Mouse (Mus musculus) MEL (cell line): Measurements from ENCODE around the gene Aff1. TPM values are rescaled to one million over a fixed set of nuclear protein-coding genes. Genes with fewer than 3 reads are reported as not detected.
A peak's percentile ranks its signal among the peaks of the same experiment; 100 is the strongest.

Experiments used
- DNase-seq: peaks from one replicate; pipeline ENCODE4 v3.0.0; 2011; ENCODE audit warnings: low read depth, low spot score
- H3K27ac ChIP-seq: 2 replicates; pipeline ENCODE4 v1.5.1; 2012; ENCODE audit warnings: low read depth, mild to moderate bottlenecking, control low read depth, low read length, moderate library complexity; ENCODE audit not compliant: control insufficient read depth
- H3K27me3 ChIP-seq, 2 experiments: fragments of 150-350 bp in 1 of 2; sonication (generic) in 1 of 2; 2 replicates each; pipeline ENCODE4 v1.6.1; 2012; ENCODE audit warnings: low read length in 2 of 2, mild to moderate bottlenecking in 2 of 2, improper control_type of control experiment in 1 of 2, moderate library complexity in 1 of 2; ENCODE audit not compliant: insufficient read depth in 2 of 2, control insufficient read depth in 1 of 2
- H3K36me3 ChIP-seq, 2 experiments: 2 replicates each; pipeline ENCODE4 v1.6.1; 2012 to 2014; ENCODE audit warnings: low read length in 2 of 2, improper control_type of control experiment in 1 of 2, inconsistent platforms in 1 of 2, mild to moderate bottlenecking in 1 of 2; ENCODE audit not compliant: insufficient read depth in 2 of 2, control insufficient read depth in 1 of 2
- H3K4me1 ChIP-seq, 2 experiments: fragments of 150-350 bp in 1 of 2; sonication (generic) in 1 of 2; 2 replicates each; pipeline ENCODE4 v1.6.1; 2012; ENCODE audit warnings: low read length in 2 of 2, improper control_type of control experiment in 1 of 2, mild to moderate bottlenecking in 1 of 2; ENCODE audit not compliant: insufficient read depth in 2 of 2, control insufficient read depth in 1 of 2
- H3K4me3 ChIP-seq, 2 experiments: fragments of 150-350 bp in 1 of 2; sonication (generic) in 1 of 2; 2 replicates each; pipeline ENCODE4 v1.5.1; 2012; ENCODE audit warnings: low read depth in 2 of 2, low read length in 2 of 2, mild to moderate bottlenecking in 2 of 2, moderate library complexity in 2 of 2, control low read depth in 1 of 2, improper control_type of control experiment in 1 of 2; ENCODE audit not compliant: control insufficient read depth in 1 of 2, insufficient read depth in 1 of 2
- H3K79me2 ChIP-seq: 2 replicates; pipeline ENCODE4 v1.6.1; 2012; ENCODE audit warnings: mild to moderate bottlenecking, low read length, moderate library complexity; ENCODE audit not compliant: control insufficient read depth, poor library complexity, insufficient read depth
- H3K9ac ChIP-seq: 2 replicates; pipeline ENCODE4 v1.6.1; 2012; ENCODE audit warnings: low read depth, mild to moderate bottlenecking, control low read depth, low read length, moderate library complexity; ENCODE audit not compliant: control insufficient read depth, poor library complexity, severe bottlenecking
- H3K9me3 ChIP-seq: fragments of 150-350 bp; sonication (generic); replicated peaks from 2 replicates; pipeline ENCODE4 v1.6.1; 2012; ENCODE audit warnings: mild to moderate bottlenecking, low read length, improper control_type of control experiment, moderate library complexity; ENCODE audit not compliant: insufficient read depth
- BHLHE40 ChIP-seq: IDR thresholded peaks from 2 replicates; pipeline ENCODE4 v1.6.1; 2012; ENCODE audit warnings: low read depth, mild to moderate bottlenecking, inconsistent platforms, low read length, improper control_type of control experiment, borderline replicate concordance
- CHD1 ChIP-seq: IDR thresholded peaks from 2 replicates; pipeline ENCODE4 v1.6.1; 2012; ENCODE audit warnings: low read depth, mild to moderate bottlenecking, inconsistent platforms, low read length, improper control_type of control experiment
- CHD2 ChIP-seq: IDR thresholded peaks from 2 replicates; pipeline ENCODE4 v1.6.1; 2011; ENCODE audit warnings: low read length, improper control_type of control experiment
- CTCF ChIP-seq, 3 experiments: IDR thresholded peaks in 2 of 3; conservative IDR thresholded peaks in 1 of 3; 2 replicates each; pipeline ENCODE4 v1.5.1; 2011 to 2012; ENCODE audit warnings: low read length in 3 of 3, low read depth in 2 of 3, mild to moderate bottlenecking in 2 of 3, improper control_type of control experiment in 1 of 3, inconsistent platforms in 1 of 3, mixed read lengths in 1 of 3, moderate library complexity in 1 of 3; ENCODE audit not compliant: control insufficient read depth in 1 of 3, insufficient read depth in 1 of 3, poor library complexity in 1 of 3, severe bottlenecking in 1 of 3
- E2F4 ChIP-seq: IDR thresholded peaks from 2 replicates; pipeline ENCODE4 v1.6.1; 2011; ENCODE audit warnings: low read depth, low read length, improper control_type of control experiment, borderline replicate concordance
- ELF1 ChIP-seq: IDR thresholded peaks from 2 replicates; pipeline ENCODE4 v1.6.1; 2014; ENCODE audit warnings: low read depth, mild to moderate bottlenecking, inconsistent platforms, low read length, improper control_type of control experiment, moderate library complexity
- EP300 ChIP-seq, 2 experiments: IDR thresholded peaks; 2 replicates each; pipeline ENCODE4 v1.6.1; 2011; ENCODE audit warnings: improper control_type of control experiment in 2 of 2, low read length in 2 of 2, low read depth in 1 of 2, mild to moderate bottlenecking in 1 of 2
- ETS1 ChIP-seq: IDR thresholded peaks from 2 replicates; pipeline ENCODE4 v1.6.1; 2012; ENCODE audit warnings: low read depth, mild to moderate bottlenecking, inconsistent platforms, low read length, improper control_type of control experiment, moderate library complexity
- GABPA ChIP-seq: IDR thresholded peaks from 2 replicates; pipeline ENCODE4 v1.6.1; 2012; ENCODE audit warnings: low read depth, mild to moderate bottlenecking, inconsistent platforms, low read length, improper control_type of control experiment, moderate library complexity
- GATA1 ChIP-seq: IDR thresholded peaks from 2 replicates; pipeline ENCODE4 v1.6.1; 2011; ENCODE audit warnings: low read depth, low read length, improper control_type of control experiment
- HCFC1 ChIP-seq: IDR thresholded peaks from 2 replicates; pipeline ENCODE4 v1.6.1; 2012; ENCODE audit warnings: low read depth, mild to moderate bottlenecking, inconsistent platforms, low read length, improper control_type of control experiment, moderate library complexity
- JUND ChIP-seq: IDR thresholded peaks from 2 replicates; pipeline ENCODE4 v1.6.1; 2011; ENCODE audit warnings: low read depth, mild to moderate bottlenecking, improper control_type of control experiment, low read length
- KAT2A ChIP-seq: conservative IDR thresholded peaks from 2 replicates; pipeline ENCODE4 v1.6.1; 2012; ENCODE audit warnings: low read depth, low read length, improper control_type of control experiment, inconsistent platforms
- MAFK ChIP-seq: IDR thresholded peaks from 2 replicates; pipeline ENCODE4 v1.6.1; 2011; ENCODE audit warnings: low read depth, mild to moderate bottlenecking, low read length, improper control_type of control experiment, borderline replicate concordance
- MAX ChIP-seq: IDR thresholded peaks from 2 replicates; pipeline ENCODE4 v1.6.1; 2011; ENCODE audit warnings: low read length, improper control_type of control experiment
- MAZ ChIP-seq: IDR thresholded peaks from 2 replicates; pipeline ENCODE4 v1.6.1; 2012; ENCODE audit warnings: low read depth, mild to moderate bottlenecking, inconsistent platforms, low read length, improper control_type of control experiment
- MEF2A ChIP-seq: IDR thresholded peaks from 2 replicates; pipeline ENCODE4 v1.6.1; 2014; ENCODE audit warnings: low read depth, mild to moderate bottlenecking, inconsistent platforms, low read length, improper control_type of control experiment; ENCODE audit not compliant: poor library complexity, insufficient replicate concordance, severe bottlenecking; ENCODE audit errors: extremely low read depth
- MXI1 ChIP-seq: IDR thresholded peaks from 2 replicates; pipeline ENCODE4 v1.6.1; 2011; ENCODE audit warnings: mild to moderate bottlenecking, low read depth, low read length, improper control_type of control experiment
- MYC ChIP-seq: IDR thresholded peaks from 2 replicates; pipeline ENCODE4 v1.6.1; 2011; ENCODE audit warnings: low read depth, mild to moderate bottlenecking, low read length, improper control_type of control experiment, moderate library complexity
- NELFE ChIP-seq: IDR thresholded peaks from 2 replicates; pipeline ENCODE4 v1.6.1; 2011; ENCODE audit warnings: low read depth, low read length, improper control_type of control experiment
- NRF1 ChIP-seq: IDR thresholded peaks from 2 replicates; pipeline ENCODE4 v1.6.1; 2014; ENCODE audit warnings: low read depth, mild to moderate bottlenecking, inconsistent platforms, low read length, improper control_type of control experiment, moderate library complexity; ENCODE audit not compliant: poor library complexity, insufficient read depth, severe bottlenecking
- POLR2A ChIP-seq, 2 experiments: IDR thresholded peaks; 2 replicates each; pipeline ENCODE4 v1.6.1; 2011 to 2012; ENCODE audit warnings: low read length in 2 of 2, mild to moderate bottlenecking in 2 of 2, control low read depth in 1 of 2, improper control_type of control experiment in 1 of 2, low read depth in 1 of 2, moderate library complexity in 1 of 2; ENCODE audit not compliant: control insufficient read depth in 1 of 2, insufficient read depth in 1 of 2, poor library complexity in 1 of 2
- POLR2AphosphoS2 ChIP-seq: IDR thresholded peaks from 2 replicates; pipeline ENCODE4 v1.6.1; 2011; ENCODE audit warnings: low read length, improper control_type of control experiment
- POLR2AphosphoS5 ChIP-seq: IDR thresholded peaks from 2 replicates; pipeline ENCODE4 v1.6.1; 2012; ENCODE audit warnings: low read depth, borderline replicate concordance, mild to moderate bottlenecking, inconsistent platforms, low read length, moderate library complexity, mixed read lengths
- RAD21 ChIP-seq: IDR thresholded peaks from 2 replicates; pipeline ENCODE4 v1.6.1; 2011; ENCODE audit warnings: mild to moderate bottlenecking, low read depth, low read length, improper control_type of control experiment
- RCOR1 ChIP-seq: IDR thresholded peaks from 2 replicates; pipeline ENCODE4 v1.6.1; 2012; ENCODE audit warnings: low read depth, mild to moderate bottlenecking, inconsistent platforms, low read length, improper control_type of control experiment
- SIN3A ChIP-seq: IDR thresholded peaks from 2 replicates; pipeline ENCODE4 v1.6.1; 2012; ENCODE audit warnings: low read length, improper control_type of control experiment, inconsistent platforms
- SMC3 ChIP-seq: IDR thresholded peaks from 2 replicates; pipeline ENCODE4 v1.6.1; 2011; ENCODE audit warnings: low read depth, low read length, improper control_type of control experiment
- TAL1 ChIP-seq: IDR thresholded peaks from 2 replicates; pipeline ENCODE4 v1.6.1; 2012; ENCODE audit warnings: mild to moderate bottlenecking, inconsistent platforms, low read length, moderate library complexity, mixed read lengths
- TBP ChIP-seq: IDR thresholded peaks from 2 replicates; pipeline ENCODE4 v1.8.0; 2011; ENCODE audit warnings: low read depth, low read length, improper control_type of control experiment
- TCF12 ChIP-seq: IDR thresholded peaks from 2 replicates; pipeline ENCODE4 v1.6.1; 2014; ENCODE audit warnings: low read depth, mild to moderate bottlenecking, inconsistent platforms, low read length, improper control_type of control experiment, moderate library complexity
- UBTF ChIP-seq: IDR thresholded peaks from 2 replicates; pipeline ENCODE4 v1.6.1; 2012; ENCODE audit warnings: low read depth, mild to moderate bottlenecking, inconsistent platforms, low read length, improper control_type of control experiment, moderate library complexity, borderline replicate concordance; ENCODE audit not compliant: insufficient read depth
- USF1 ChIP-seq: IDR thresholded peaks from 2 replicates; pipeline ENCODE4 v1.6.1; 2014; ENCODE audit warnings: low read depth, mild to moderate bottlenecking, inconsistent platforms, low read length, improper control_type of control experiment, moderate library complexity
- USF2 ChIP-seq, 2 experiments: IDR thresholded peaks; 2 replicates each; pipeline ENCODE4 v1.6.1; 2011 to 2012; ENCODE audit warnings: improper control_type of control experiment in 2 of 2, low read length in 2 of 2, borderline replicate concordance in 1 of 2, inconsistent platforms in 1 of 2, low read depth in 1 of 2, mild to moderate bottlenecking in 1 of 2; ENCODE audit not compliant: insufficient read depth in 1 of 2
- ZC3H11A ChIP-seq: IDR thresholded peaks from 2 replicates; pipeline ENCODE4 v1.6.1; 2012; ENCODE audit warnings: low read depth, mild to moderate bottlenecking, inconsistent platforms, low read length, improper control_type of control experiment
- ZKSCAN1 ChIP-seq: IDR thresholded peaks from 2 replicates; pipeline ENCODE4 v1.6.1; 2012; ENCODE audit warnings: low read depth, mild to moderate bottlenecking, inconsistent platforms, low read length, improper control_type of control experiment, moderate library complexity
- ZMIZ1 ChIP-seq: IDR thresholded peaks from 2 replicates; pipeline ENCODE4 v1.6.1; 2012; ENCODE audit warnings: low read depth, mild to moderate bottlenecking, inconsistent platforms, low read length, improper control_type of control experiment, moderate library complexity
- ZNF384 ChIP-seq: IDR thresholded peaks from 2 replicates; pipeline ENCODE4 v1.6.1; 2012; ENCODE audit warnings: low read depth, mild to moderate bottlenecking, inconsistent platforms, low read length, improper control_type of control experiment
- polyA plus RNA-seq, 2 experiments: library from polyadenylated mRNA; stranded (reverse) in 1 of 2; unstranded in 1 of 2; fragments of >175 nt in 1 of 2; fragments of >200 nt in 1 of 2; gene quantifications; 2 replicates each; pipeline versions ENCODE4 v1.2.1 to v1.2.4; 2012; ENCODE audit warnings: low replicate concordance in 2 of 2, low read depth in 1 of 2; ENCODE audit not compliant: insufficient read length in 2 of 2, insufficient read depth in 1 of 2, missing spikeins in 1 of 2
- total RNA-seq: library from RNA; depleted of rRNA; stranded (reverse); fragments of 300-350 nt; gene quantifications from 2 replicates; pipeline ENCODE4 v1.2.3, GENCODE M21; 2012

The Aff1 gene
- total and polyA plus RNA-seq, 3 experiments = 5.4 to 13.4 TPM; not detected in 1

DNA sequence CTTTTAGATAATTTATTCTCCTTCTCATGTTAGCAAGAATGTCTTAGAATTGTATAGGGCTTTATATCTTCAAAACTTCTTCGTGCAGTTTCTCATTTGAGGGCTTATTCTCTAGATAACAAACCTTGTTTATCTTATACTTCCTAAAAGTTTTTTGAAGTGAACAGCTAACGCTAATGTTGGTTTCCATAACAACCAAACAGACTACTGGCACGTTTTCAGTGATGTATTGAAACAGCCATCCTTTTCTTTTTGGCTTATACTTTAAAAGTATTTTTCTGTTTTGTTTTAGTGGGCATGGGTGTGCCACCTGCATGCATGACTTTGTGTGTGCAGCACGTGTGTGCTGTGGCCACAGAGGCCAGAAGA is 123.1 kb downstream of the Aff1 start:
- 0 out of 2 replicates have a peak overlapping the region, but pooled peaks have one; percentile 26 for H3K27ac ChIP-seq
- H3K79me2 ChIP-seq = no peaks in the 10 kb centered on the region; the same call in 1 of the 2 replicates
- H3K9ac ChIP-seq = no peak overlapping the region
- peaks cover 8 to 19% of the 10 kb centered on the region in 2 experiments for H3K36me3 ChIP-seq
- no peaks in the 10 kb centered on the region for H3K27me3 ChIP-seq
- H3K4me3 ChIP-seq = no peak overlapping the region
- H3K9me3 ChIP-seq = no peaks in the 10 kb centered on the region
- peak; percentile 74 for DNase-seq
- peaks cover 4 to 14% of the 10 kb centered on the region in 2 experiments for H3K4me1 ChIP-seq
- TF ChIP-seq CHD2 = no peak
- no peak for TF ChIP-seq ZKSCAN1
- no peak for TF ChIP-seq TBP
- no peak for TF ChIP-seq RAD21
- TF ChIP-seq JUND = no peak
- no peak for TF ChIP-seq ZMIZ1
- no peak for TF ChIP-seq ZC3H11A
- TF ChIP-seq GABPA = no peak
- no peak for TF ChIP-seq E2F4
- TF ChIP-seq NRF1 = no peak
- no peak for TF ChIP-seq USF2 (IDR thresholded peaks at IDR 0.05; ENCODE audit: borderline replicate concordance in 1 of 2, insufficient read depth in 1 of 2, low read depth in 1 of 2, low read length in 2 of 2)
- TF ChIP-seq SMC3 = no peak
- TF ChIP-seq MXI1 = peak; percentile 96
- TF ChIP-seq POLR2A (IDR thresholded peaks at IDR 0.05; ENCODE audit: control insufficient read depth in 1 of 2, insufficient read depth in 1 of 2, low read depth in 1 of 2, low read length in 2 of 2, poor library complexity in 1 of 2) = no peak
- peak; percentile 45; the same call in 1 of the 2 replicates for TF ChIP-seq TCF12
- no peak for TF ChIP-seq POLR2AphosphoS5
- TF ChIP-seq RCOR1 = peak; percentile 46
- TF ChIP-seq UBTF = no peak
- TF ChIP-seq USF1 = no peak
- TF ChIP-seq MAZ = no peak
- TF ChIP-seq HCFC1 = no peak
- TF ChIP-seq KAT2A = no peak
- TF ChIP-seq MAFK = no peak
- no peak for TF ChIP-seq CHD1
- TF ChIP-seq SIN3A = peak; percentile 96
- peak; percentile 60 to 71; a peak in 3 of 4 replicates for TF ChIP-seq EP300 (IDR thresholded peaks at IDR 0.05; ENCODE audit: low read depth in 1 of 2, low read length in 2 of 2)
- TF ChIP-seq ELF1 = 0 out of 2 replicates have a peak, but pooled peaks have one; percentile 8
- TF ChIP-seq POLR2AphosphoS2 = no peak
- TF ChIP-seq NELFE = no peak
- TF ChIP-seq MAX = no peak
- TF ChIP-seq CTCF (IDR thresholded peaks at IDR 0.05 in 2 of 3, conservative IDR thresholded peaks at IDR 0.05 in 1 of 3; ENCODE audit: control insufficient read depth in 1 of 3, insufficient read depth in 1 of 3, low read depth in 2 of 3, low read length in 3 of 3, poor library complexity in 1 of 3, severe bottlenecking in 1 of 3) = no peak
- TF ChIP-seq ETS1 = peak; percentile 65
- TF ChIP-seq TAL1 = no peak
- peak; percentile 87 for TF ChIP-seq BHLHE40
- 0 out of 2 replicates have a peak, but pooled peaks have one; percentile 34 for TF ChIP-seq MYC
- peak; percentile 40; the same call in 1 of the 2 replicates for TF ChIP-seq ZNF384
- TF ChIP-seq MEF2A = no peak
- TF ChIP-seq GATA1 = peak; percentile 81
